Mouse (Mus musculus): Measurements from ENCODE around the gene Fam20a. TPM values are rescaled to one million over a fixed set of nuclear protein-coding genes. Genes with fewer than 3 reads are reported as not detected.

Gene Fam20a
- polyA plus RNA-seq, 1 experiment from 2014 or later: 1.2 TPM

DNA sequence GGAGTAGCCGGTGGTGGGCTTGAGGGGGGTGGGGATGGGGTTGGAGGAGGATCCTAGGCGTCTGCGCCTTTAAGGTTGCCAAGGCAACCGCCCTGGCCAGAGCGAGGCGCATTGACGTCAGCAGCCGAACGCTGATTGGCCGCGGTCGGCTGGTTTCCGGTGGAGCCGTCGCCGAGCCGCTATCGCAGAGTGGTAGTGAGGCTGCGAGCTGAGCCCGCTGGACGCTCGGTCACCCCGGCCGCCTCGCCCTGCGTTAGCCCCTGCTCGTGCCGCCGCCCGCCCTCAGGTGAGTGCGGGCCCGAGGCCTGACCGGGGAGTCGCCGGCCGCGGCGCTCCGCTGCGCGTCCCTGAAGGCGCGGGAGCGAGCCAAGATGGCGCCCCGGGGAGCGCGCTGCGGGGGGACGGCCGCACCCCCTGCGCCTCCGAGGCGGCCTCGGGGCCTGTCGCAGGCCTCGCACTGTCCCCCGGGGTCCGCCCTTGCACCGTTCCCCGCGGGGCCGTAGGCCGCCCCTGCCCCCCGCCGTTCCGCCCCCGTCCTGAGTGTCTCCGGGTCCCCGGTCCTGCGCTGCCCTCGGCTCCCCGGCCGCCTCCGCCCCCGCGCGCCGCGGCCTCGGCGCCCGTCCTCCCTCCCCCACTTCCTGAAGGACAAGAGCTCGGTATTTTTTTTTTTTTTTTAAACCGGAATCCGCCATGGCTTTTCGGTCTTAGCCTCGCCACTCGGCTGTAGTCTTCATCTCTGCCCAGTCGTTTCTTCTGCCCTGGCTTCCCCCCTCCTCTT is 71.1 kb downstream of the Fam20a start:
- H3K36me3 ChIP-seq: peaks cover 23% of the 10 kb centered on the region
- H3K9me3 ChIP-seq (replicated peaks): no peaks in the 10 kb centered on the region
- WGBS: under 1% methylated on average over 89 of the region's 90 CpGs
- H3K4me1 ChIP-seq (replicated peaks): peaks cover 45% of the 10 kb centered on the region
- no peaks in the 10 kb centered on the region for H3K27me3 ChIP-seq (replicated peaks)
- H3K9ac ChIP-seq: peak overlapping the region; percentile 100
- H3K27ac ChIP-seq (ENCODE audit: poor library complexity, severe bottlenecking): peak overlapping the region; percentile 100
- peak overlapping the region; percentile 100 for H3K4me3 ChIP-seq
- ATAC-seq (ENCODE audit: insufficient number of reproducible peaks, low FRiP score): peak; percentile 97
- H3K4me2 ChIP-seq: peak overlapping the region; percentile 91

DNA sequence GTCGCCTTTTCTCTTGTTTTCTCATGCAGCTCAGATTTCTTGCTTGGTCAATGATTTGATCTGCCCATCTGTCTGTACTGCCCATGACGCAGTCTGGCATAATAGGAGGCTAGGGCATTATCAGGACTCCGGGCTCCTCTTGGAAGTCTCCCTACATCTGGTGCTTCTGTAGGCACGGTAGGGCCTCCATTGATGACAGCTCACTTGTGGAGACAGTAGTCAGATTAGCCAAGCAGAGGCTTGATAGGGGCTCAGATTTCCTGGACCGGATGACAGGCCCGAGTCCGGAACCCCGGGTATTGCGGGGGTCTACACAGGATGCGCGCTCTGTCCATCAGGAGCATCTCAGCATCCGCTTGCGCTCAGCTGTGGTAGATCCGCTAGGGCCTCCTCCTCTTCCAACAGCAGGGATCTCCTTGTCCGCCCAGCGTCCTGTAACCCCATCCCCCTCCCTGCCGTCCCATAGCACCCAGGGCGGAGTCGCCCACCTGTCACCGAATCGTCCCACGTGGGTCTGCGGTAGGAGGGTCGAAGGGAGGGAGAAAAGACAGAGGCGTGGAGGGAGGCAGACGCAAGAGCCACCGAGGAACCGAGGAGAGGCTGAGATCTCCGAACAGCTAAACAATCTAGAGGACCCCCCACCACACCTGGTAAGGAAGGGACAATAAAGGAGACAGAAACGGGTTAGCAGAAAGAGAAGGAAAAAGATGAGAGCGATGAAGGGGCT is 71.9 kb downstream of the Fam20a start:
- H3K27ac ChIP-seq (ENCODE audit: poor library complexity, severe bottlenecking): peak overlapping the region; percentile 100
- WGBS: 2% methylated on average over 31 of the region's 31 CpGs
- ATAC-seq (ENCODE audit: insufficient number of reproducible peaks, low FRiP score): peak; percentile 82

DNA sequence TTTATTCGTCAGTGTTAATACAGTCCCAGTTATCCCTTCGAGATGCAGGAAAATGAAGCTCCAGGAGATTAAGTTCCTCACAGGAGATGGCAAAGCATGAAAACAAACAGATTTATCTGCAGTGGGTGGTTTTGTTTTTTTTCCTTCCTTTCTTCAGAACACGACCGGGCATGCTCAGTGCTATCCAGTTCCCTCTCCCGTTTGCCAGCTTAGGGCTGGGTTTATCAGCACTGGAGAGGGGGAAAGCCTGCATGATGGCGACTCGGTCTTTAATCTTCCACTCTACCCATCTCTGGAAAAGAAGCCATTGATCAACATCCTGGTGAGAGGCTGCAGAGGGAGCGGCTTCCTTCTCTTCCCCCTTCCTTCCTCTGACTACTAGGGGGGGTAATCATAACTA is 72.9 kb downstream of the Fam20a start, which contains the start of gene Prkar1a:
Gene Prkar1a, plus strand, starts transcription at position 200 of the 400 bp plus-strand sequence.
- Histone ChIP-seq H3K36me3 (peaks cover 9% of the 10 kb centered on the region), H3K4me3 (peak within 1 kb of the TSS; percentile 100), H3K27ac (ENCODE audit: poor library complexity, severe bottlenecking) (peak within 1 kb of the TSS; percentile 100), H3K4me1 (replicated peaks) (peaks cover 36% of the 10 kb centered on the region), H3K4me2 (peak within 1 kb of the TSS; percentile 91), H3K9me3 (replicated peaks) (no peaks in the 10 kb centered on the region), H3K27me3 (replicated peaks) (no peaks in the 10 kb centered on the region), H3K9ac (peak within 1 kb of the TSS; percentile 100)
- ATAC-seq (ENCODE audit: insufficient number of reproducible peaks, low FRiP score): no peak
- WGBS: 10% methylated on average over 8 of the region's 8 CpGs

More for the DNA sequence above, 71.9 kb downstream of the Fam20a start:
- Histone ChIP-seq H3K9ac (peak overlapping the region; percentile 100), H3K4me2 (peak overlapping the region; percentile 91), H3K27me3 (replicated peaks) (no peaks in the 10 kb centered on the region), H3K4me3 (peak overlapping the region; percentile 100), H3K36me3 (peaks cover 16% of the 10 kb centered on the region), H3K9me3 (replicated peaks) (no peaks in the 10 kb centered on the region), H3K4me1 (replicated peaks) (peaks cover 41% of the 10 kb centered on the region)

GRCm38 (mm10) chr11:109648510-109648909 is 73.6 kb downstream of the Fam20a start:
- H3K27me3 ChIP-seq (replicated peaks): no peaks in the 10 kb centered on the region
- no peak overlapping the region; the same call in 1 of the 2 replicates for H3K9ac ChIP-seq
- ATAC-seq (ENCODE audit: insufficient number of reproducible peaks, low FRiP score): no peak
- H3K4me2 ChIP-seq: peak overlapping the region; percentile 91; the same call in 1 of the 2 replicates
- H3K9me3 ChIP-seq (replicated peaks): no peaks in the 10 kb centered on the region
- 38% methylated on average over 7 of the region's 7 CpGs for WGBS
- H3K4me1 ChIP-seq (replicated peaks): peaks cover 32% of the 10 kb centered on the region
- H3K27ac ChIP-seq (ENCODE audit: poor library complexity, severe bottlenecking): peak overlapping the region; percentile 100
- H3K36me3 ChIP-seq: peaks cover 3% of the 10 kb centered on the region; the same call in 1 of the 2 replicates
- H3K4me3 ChIP-seq: no peak overlapping the region

GRCm38 (mm10) chr11:109641498-109642222 is 80.4 kb downstream of the Fam20a start:
- peak; percentile 39; the same call in 1 of the 2 replicates for ATAC-seq (ENCODE audit: insufficient number of reproducible peaks, low FRiP score)
- no peak overlapping the region for H3K4me3 ChIP-seq
- peak overlapping the region; percentile 74 for H3K27ac ChIP-seq (ENCODE audit: poor library complexity, severe bottlenecking)
- no peaks in the 10 kb centered on the region for H3K9me3 ChIP-seq (replicated peaks)
- 60% methylated on average over 5 of the region's 5 CpGs for WGBS
- peaks cover 18% of the 10 kb centered on the region for H3K4me1 ChIP-seq (replicated peaks)
- no peak overlapping the region for H3K4me2 ChIP-seq
- H3K9ac ChIP-seq: no peak overlapping the region
- H3K27me3 ChIP-seq (replicated peaks): no peaks in the 10 kb centered on the region
- no peaks in the 10 kb centered on the region for H3K36me3 ChIP-seq

DNA sequence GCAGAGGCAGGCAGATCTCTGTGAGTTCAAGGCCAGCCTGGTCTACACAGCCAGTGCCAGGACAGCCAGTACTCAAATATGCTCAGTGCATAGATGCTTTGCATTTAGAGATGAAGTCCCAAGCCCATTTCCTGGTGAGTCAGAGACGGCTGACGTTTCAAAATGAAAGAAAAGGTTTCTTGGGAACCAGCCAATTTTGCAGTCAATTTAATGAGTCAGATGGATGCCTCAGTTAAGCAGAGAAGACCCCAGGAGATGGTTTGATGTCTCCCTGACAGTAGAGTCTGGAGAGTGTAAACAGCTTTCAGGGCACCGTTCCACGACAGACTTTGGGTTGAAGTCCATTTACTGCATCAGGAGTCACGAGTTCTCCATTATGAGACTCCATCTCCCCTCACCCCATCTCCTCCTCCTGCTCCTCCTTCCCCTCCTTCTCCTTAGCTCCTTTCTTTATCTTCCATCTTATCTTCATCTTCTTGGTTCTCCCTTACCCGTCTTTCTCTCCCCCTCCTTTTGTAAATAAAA is 86.1 kb downstream of the Fam20a start:
- WGBS: 74% methylated on average over 6 of the region's 6 CpGs
- Histone ChIP-seq H3K4me1 (replicated peaks) (peaks cover 8% of the 10 kb centered on the region), H3K9ac (no peak overlapping the region), H3K9me3 (replicated peaks) (no peaks in the 10 kb centered on the region), H3K4me3 (no peak overlapping the region), H3K27me3 (replicated peaks) (no peaks in the 10 kb centered on the region), H3K36me3 (no peaks in the 10 kb centered on the region), H3K27ac (ENCODE audit: poor library complexity, severe bottlenecking) (no peak overlapping the region), H3K4me2 (no peak overlapping the region)
- ATAC-seq (ENCODE audit: insufficient number of reproducible peaks, low FRiP score): no peak

- Histone ChIP-seq H3K27ac (ENCODE audit: poor library complexity, severe bottlenecking) (no peak overlapping the region), H3K27me3 (replicated peaks) (no peaks in the 10 kb centered on the region), H3K4me1 (replicated peaks) (peaks cover 7% of the 10 kb centered on the region), H3K9ac (no peak overlapping the region), H3K4me2 (no peak overlapping the region), H3K36me3 (no peaks in the 10 kb centered on the region), H3K4me3 (no peak overlapping the region), H3K9me3 (replicated peaks) (no peaks in the 10 kb centered on the region)
- no peak for ATAC-seq (ENCODE audit: insufficient number of reproducible peaks, low FRiP score)
- WGBS: 68% methylated on average over 9 of the region's 9 CpGs
Observed at GRCm38 (mm10) chr11:109634928-109635327, 87.2 kb downstream of the Fam20a start.

DNA sequence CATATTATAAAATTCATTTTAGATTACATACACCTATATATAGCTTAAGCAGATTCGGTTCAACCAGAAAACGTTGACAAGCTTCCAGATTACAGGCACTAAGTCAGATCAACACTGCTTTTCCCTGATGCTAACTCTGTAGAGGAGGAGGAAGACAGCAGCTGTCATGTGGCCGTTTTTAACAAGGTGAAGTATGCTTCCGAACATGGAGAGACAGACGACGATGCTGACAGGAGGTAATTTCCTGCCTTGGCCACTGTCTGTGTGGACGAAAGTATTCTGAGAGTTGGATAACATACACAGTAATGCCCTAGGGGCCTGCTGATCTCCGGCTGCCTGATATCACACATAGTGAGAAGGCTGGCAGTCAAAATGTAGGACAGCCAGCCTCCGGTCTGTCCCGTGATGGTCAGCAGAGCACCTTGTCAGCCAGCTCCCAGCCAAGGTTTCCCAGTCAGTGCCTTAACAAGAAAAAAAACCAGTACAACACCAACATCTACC is 93.0 kb downstream of the Fam20a start:
- ATAC-seq (ENCODE audit: insufficient number of reproducible peaks, low FRiP score): peak; percentile 68; the same call in 1 of the 2 replicates
- 0 out of 2 replicates have a peak overlapping the region, but pooled peaks have one; percentile 9 for H3K4me3 ChIP-seq
- peak overlapping the region; percentile 49 for H3K4me2 ChIP-seq

DNA sequence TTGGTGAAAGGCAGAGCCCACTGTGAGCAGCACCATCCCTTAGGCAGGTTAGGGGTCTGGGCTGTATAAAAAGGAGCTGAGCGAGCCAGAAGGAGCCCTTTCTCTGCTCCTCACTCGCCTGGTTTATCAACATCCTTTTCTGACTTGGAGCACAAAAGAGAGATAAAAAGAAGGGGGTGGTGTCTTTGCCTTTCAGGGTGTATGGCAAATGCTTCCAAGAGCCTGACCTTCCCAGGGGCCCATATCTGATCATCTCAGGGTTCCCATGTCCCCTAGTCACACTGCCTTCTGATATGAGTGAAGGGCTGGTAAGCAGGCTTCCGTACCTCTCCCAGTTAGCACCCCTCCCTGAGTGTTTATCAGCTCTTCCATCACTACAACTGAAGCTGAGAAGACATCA is 94.0 kb downstream of the Fam20a start:
- Histone ChIP-seq H3K27ac (ENCODE audit: poor library complexity, severe bottlenecking) (peak overlapping the region; percentile 74), H3K9ac (no peak overlapping the region), H3K4me3 (no peak overlapping the region), H3K36me3 (no peaks in the 10 kb centered on the region), H3K4me2 (no peak overlapping the region), H3K4me1 (replicated peaks) (peaks cover 27% of the 10 kb centered on the region), H3K9me3 (replicated peaks) (peaks cover 21% of the 10 kb centered on the region), H3K27me3 (replicated peaks) (no peaks in the 10 kb centered on the region)
- ATAC-seq (ENCODE audit: insufficient number of reproducible peaks, low FRiP score): no peak
- whole genome bisulfite sequencing: 62% methylated on average over 3 of the region's 3 CpGs

More for the DNA sequence above, 93.0 kb downstream of the Fam20a start:
- H3K27ac ChIP-seq (ENCODE audit: poor library complexity, severe bottlenecking): peak overlapping the region; percentile 86
- WGBS: 9% methylated on average over 10 of the region's 10 CpGs
- H3K9ac ChIP-seq: no peak overlapping the region
- H3K4me1 ChIP-seq (replicated peaks): peaks cover 17% of the 10 kb centered on the region
- H3K9me3 ChIP-seq (replicated peaks): peaks cover 21% of the 10 kb centered on the region
- H3K36me3 ChIP-seq: no peaks in the 10 kb centered on the region
- no peaks in the 10 kb centered on the region for H3K27me3 ChIP-seq (replicated peaks)

DNA sequence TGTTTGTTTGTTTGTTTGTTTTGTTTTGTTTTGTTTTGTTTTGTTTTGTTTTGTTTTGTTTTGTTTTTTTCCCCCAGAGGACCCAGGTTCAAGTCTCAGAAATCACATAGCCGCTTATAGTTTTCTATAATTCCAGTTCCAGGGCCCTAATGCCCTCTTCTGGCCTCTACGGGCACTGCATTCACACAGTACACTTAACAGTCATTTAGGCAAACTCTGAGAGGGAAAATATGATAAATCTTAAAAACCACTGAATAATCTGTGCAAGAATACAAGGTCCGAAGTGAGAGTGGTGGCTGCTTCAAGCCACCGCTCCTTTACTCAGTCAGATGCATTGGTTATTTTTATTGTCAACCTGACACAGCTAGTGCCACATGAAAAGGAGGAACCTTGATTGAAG is 94.4 kb downstream of the Fam20a start:
- Histone ChIP-seq H3K9ac (no peak overlapping the region), H3K4me3 (no peak overlapping the region), H3K36me3 (no peaks in the 10 kb centered on the region), H3K4me1 (replicated peaks) (peaks cover 28% of the 10 kb centered on the region), H3K9me3 (replicated peaks) (peaks cover 21% of the 10 kb centered on the region), H3K27ac (ENCODE audit: poor library complexity, severe bottlenecking) (peak overlapping the region; percentile 74; the same call in 1 of the 2 replicates), H3K4me2 (no peak overlapping the region), H3K27me3 (replicated peaks) (no peaks in the 10 kb centered on the region)
- no peak for ATAC-seq (ENCODE audit: insufficient number of reproducible peaks, low FRiP score)
- 92% methylated on average over 4 of the region's 4 CpGs for WGBS
